Mouse (Mus musculus) CD4-positive, CD25-positive, alpha-beta regulatory T cell, adult 2 months (primary cell): ENCODE results near the gene Spint3.

Source experiments
- DNase-seq: peaks from one replicate; pipeline ENCODE4 v3.0.0-alpha.2; 2012; ENCODE audit warnings: low read depth, low spot score

Spint3 gene

GRCm38 (mm10) chr2:164549963-164550894 lies 23.0 kb downstream of the Spint3 start:
- DNase-seq, result no peak

- no peak for DNase-seq
Observed at GRCm38 (mm10) chr2:164549338-164549737, 23.9 kb downstream of the Spint3 start.

- DNase-seq, result peak; percentile 64
Observed at GRCm38 (mm10) chr2:164544454-164545097, 28.7 kb downstream of the Spint3 start.

GRCm38 (mm10) chr2:164543745-164544144 lies 29.5 kb downstream of the Spint3 start:
- no peak for DNase-seq

GRCm38 (mm10) chr2:164542598-164542997 lies 30.7 kb downstream of the Spint3 start:
- no peak for DNase-seq

GRCm38 (mm10) chr2:164542132-164542531 lies 31.1 kb downstream of the Spint3 start:
- no peak for DNase-seq

- no peak for DNase-seq
Observed at GRCm38 (mm10) chr2:164540652-164541427, 32.4 kb downstream of the Spint3 start.

GRCm38 (mm10) chr2:164537003-164537402 lies 36.3 kb downstream of the Spint3 start:
- no peak for DNase-seq

GRCm38 (mm10) chr2:164534315-164534714 lies 38.9 kb downstream of the Spint3 start:
- peak; percentile 61 for DNase-seq

- DNase-seq, result peak; percentile 86
Observed at GRCm38 (mm10) chr2:164531169-164531568, 42.1 kb downstream of the Spint3 start.

GRCm38 (mm10) chr2:164528557-164528956 lies 44.7 kb downstream of the Spint3 start:
- DNase-seq, result no peak

- DNase-seq, result peak; percentile 28
Observed at GRCm38 (mm10) chr2:164523301-164523773, 49.9 kb downstream of the Spint3 start.

GRCm38 (mm10) chr2:164522280-164522679 lies 51.0 kb downstream of the Spint3 start:
- DNase-seq, result peak; percentile 65

GRCm38 (mm10) chr2:164521841-164522240 lies 51.4 kb downstream of the Spint3 start:
- peak; percentile 92 for DNase-seq

- DNase-seq, result peak; percentile 70
Observed at GRCm38 (mm10) chr2:164520782-164521181, 52.5 kb downstream of the Spint3 start.
